Mouse (Mus musculus) lung, embryonic 14.5 days (tissue): ENCODE data around the gene Olfr644. TPM values are rescaled to one million over a fixed set of nuclear protein-coding genes. Genes with fewer than 3 reads are reported as not detected.

ENCODE experiments used
- ATAC-seq: fragments of 200-750 bp; cut with Nextera tagmentation; 2 replicates; pipeline ENCODE4 v1.8.0; 2017; ENCODE audit warnings: mild to moderate bottlenecking, moderate TSS enrichment, moderate library complexity; ENCODE audit not compliant: insufficient read depth
- DNase-seq: peaks from one replicate; pipeline ENCODE4 v3.0.0-alpha.2; 2015
- H3K27ac ChIP-seq: fragments of 300-500 bp; sonication (generic); 2 replicates; pipeline ENCODE4 v1.5.1; 2014; ENCODE audit warnings: low read depth, mild to moderate bottlenecking, moderate library complexity
- H3K27me3 ChIP-seq: fragments of 300-500 bp; sonication (generic); 2 replicates; pipeline ENCODE4 v1.6.1; 2014; ENCODE audit warnings: low read length, control low read depth; ENCODE audit not compliant: insufficient read depth
- H3K36me3 ChIP-seq: fragments of 300-500 bp; sonication (generic); 2 replicates; pipeline ENCODE4 v1.6.1; 2014; ENCODE audit warnings: control low read depth; ENCODE audit not compliant: insufficient read depth
- H3K4me1 ChIP-seq: fragments of 300-500 bp; sonication (generic); 2 replicates; pipeline ENCODE4 v1.6.1; 2014; ENCODE audit warnings: antibody characterized with exemption, control low read depth; ENCODE audit not compliant: insufficient read depth
- H3K4me2 ChIP-seq: fragments of 300-500 bp; sonication (generic); 2 replicates; pipeline ENCODE4 v1.6.1; 2014; ENCODE audit warnings: mild to moderate bottlenecking
- H3K4me3 ChIP-seq: fragments of 300-500 bp; sonication (generic); 2 replicates; pipeline ENCODE4 v1.5.1; 2014; ENCODE audit warnings: low read depth, low read length
- H3K9ac ChIP-seq: fragments of 300-500 bp; sonication (generic); 2 replicates; pipeline ENCODE4 v1.6.1; 2014
- H3K9me3 ChIP-seq: fragments of 300-500 bp; sonication (generic); 2 replicates; pipeline ENCODE4 v1.6.1; 2016; ENCODE audit warnings: low read depth, low read length, control low read depth
- CTCF ChIP-seq: IDR thresholded peaks from 2 replicates; pipeline ENCODE4 v1.5.1; 2016; ENCODE audit warnings: antibody characterized with exemption, low read depth
- WGBS: fragments of 180-500 bp; shearing (Covaris S2); extraction: QIAGEN DNeasy Blood & Tissue Kit; methylation state at CpG from one replicate; pipeline ENCODE4 v1.1.7; 2014; 5-methylcytosine and 5-hydroxymethylcytosine counted together
- polyA plus RNA-seq: library from polyadenylated mRNA; unstranded; fragments of >200 nt; fragmentation: Nextera tagmentation; extraction: Ambion mirVana; gene quantifications from 2 replicates; pipeline ENCODE4 v1.2.1, GENCODE M21; 2014

Gene Olfr644
- polyA plus RNA-seq, 1 experiment from 2014 or later, result not detected

GRCm38 (mm10) chr7:104050745-104051144, 20.9 kb downstream of the Olfr644 start:
- Histone ChIP-seq H3K4me1 (no peaks in the 10 kb centered on the region), H3K9me3 (no peaks in the 10 kb centered on the region), H3K4me3 (no peak overlapping the region), H3K9ac (no peak overlapping the region), H3K27me3 (no peaks in the 10 kb centered on the region), H3K27ac (no peak overlapping the region), H3K36me3 (no peaks in the 10 kb centered on the region), H3K4me2 (no peak overlapping the region)
- no peak for TF ChIP-seq CTCF
- DNase-seq (no peak), ATAC-seq (no peak)
- 89% methylated on average over 4 of the region's 4 CpGs for WGBS

GRCm38 (mm10) chr7:104035145-104035544, 36.5 kb downstream of the Olfr644 start, which contains the start of gene Olfr641:
TSS of gene Olfr641 (plus strand) at chr7:104035445.
- no peak for TF ChIP-seq CTCF
- DNase-seq (no peak), ATAC-seq (no peak)
- Histone ChIP-seq H3K9ac (no peak within 1 kb of the TSS), H3K36me3 (no peaks in the 10 kb centered on the region), H3K27me3 (no peaks in the 10 kb centered on the region), H3K27ac (no peak within 1 kb of the TSS), H3K4me1 (no peaks in the 10 kb centered on the region), H3K9me3 (no peaks in the 10 kb centered on the region), H3K4me3 (no peak within 1 kb of the TSS), H3K4me2 (no peak within 1 kb of the TSS)
- WGBS, result 70% methylated on average over 1 of the region's 1 CpGs

GRCm38 (mm10) chr7:104026978-104027377, 44.7 kb downstream of the Olfr644 start:
- WGBS, result 77% methylated on average over 3 of the region's 3 CpGs
- no peaks in the 10 kb centered on the region for H3K4me1 ChIP-seq
- H3K27ac ChIP-seq, result no peak overlapping the region
- ATAC-seq, result no peak
- H3K9ac ChIP-seq, result no peak overlapping the region
- no peaks in the 10 kb centered on the region for H3K9me3 ChIP-seq
- no peak overlapping the region for H3K4me3 ChIP-seq
- H3K27me3 ChIP-seq, result no peaks in the 10 kb centered on the region
- no peaks in the 10 kb centered on the region for H3K36me3 ChIP-seq
- no peak for DNase-seq
- no peak overlapping the region for H3K4me2 ChIP-seq
- TF ChIP-seq CTCF, result no peak

GRCm38 (mm10) chr7:104025473-104025872, 46.2 kb downstream of the Olfr644 start, which contains the start of gene Olfr640:
TSS of gene Olfr640 (minus strand) at chr7:104025573.
- H3K9ac ChIP-seq, result no peak within 1 kb of the TSS
- TF ChIP-seq CTCF, result no peak
- WGBS, result 77% methylated on average over 6 of the region's 6 CpGs

GRCm38 (mm10) chr7:104021651-104022050, 50.0 kb downstream of the Olfr644 start:
- H3K27me3 ChIP-seq, result no peaks in the 10 kb centered on the region
- H3K4me2 ChIP-seq, result no peak overlapping the region
- no peak for TF ChIP-seq CTCF
- H3K4me1 ChIP-seq, result no peaks in the 10 kb centered on the region
- no peak for ATAC-seq
- H3K27ac ChIP-seq, result no peak overlapping the region
- H3K36me3 ChIP-seq, result no peaks in the 10 kb centered on the region
- no peak for DNase-seq
- no peak overlapping the region for H3K9ac ChIP-seq
- 91% methylated on average over 6 of the region's 6 CpGs for WGBS
- no peaks in the 10 kb centered on the region for H3K9me3 ChIP-seq
- no peak overlapping the region for H3K4me3 ChIP-seq

More at GRCm38 (mm10) chr7:104025473-104025872, 46.2 kb downstream of the Olfr644 start, which contains the start of gene Olfr640:
- Histone ChIP-seq H3K27me3 (no peaks in the 10 kb centered on the region), H3K27ac (no peak within 1 kb of the TSS), H3K9me3 (no peaks in the 10 kb centered on the region), H3K4me2 (no peak within 1 kb of the TSS), H3K4me1 (no peaks in the 10 kb centered on the region), H3K36me3 (no peaks in the 10 kb centered on the region), H3K4me3 (no peak within 1 kb of the TSS)
- ATAC-seq (no peak), DNase-seq (no peak)

GRCm38 (mm10) chr7:104018953-104019352, 52.7 kb downstream of the Olfr644 start:
- Histone ChIP-seq H3K9ac (no peak overlapping the region), H3K27me3 (no peaks in the 10 kb centered on the region), H3K27ac (no peak overlapping the region), H3K36me3 (no peaks in the 10 kb centered on the region), H3K4me1 (no peaks in the 10 kb centered on the region), H3K4me3 (no peak overlapping the region), H3K4me2 (no peak overlapping the region), H3K9me3 (no peaks in the 10 kb centered on the region)
- no peak for TF ChIP-seq CTCF
- no peak for ATAC-seq
- WGBS, result 81% methylated on average over 1 of the region's 1 CpGs
- no peak for DNase-seq

GRCm38 (mm10) chr7:104017203-104017602, 54.5 kb downstream of the Olfr644 start, which contains the start of gene Olfr639:
TSS of gene Olfr639 (minus strand) at chr7:104017303.
- H3K9ac ChIP-seq, result no peak within 1 kb of the TSS
- no peaks in the 10 kb centered on the region for H3K27me3 ChIP-seq
- no peak for ATAC-seq

More at GRCm38 (mm10) chr7:104017203-104017602, 54.5 kb downstream of the Olfr644 start, which contains the start of gene Olfr639:
- no peak for TF ChIP-seq CTCF
- Histone ChIP-seq H3K4me2 (no peak within 1 kb of the TSS), H3K27ac (no peak within 1 kb of the TSS), H3K4me1 (no peaks in the 10 kb centered on the region), H3K4me3 (no peak within 1 kb of the TSS), H3K36me3 (no peaks in the 10 kb centered on the region), H3K9me3 (no peaks in the 10 kb centered on the region)
- DNase-seq, result no peak

Other genes starting within 250 kb of the Olfr644 start
- 7,232 and 7,259 TPM in 2 replicates for gene Hbb-bs, start 243.8 kb downstream of the Olfr644 start, polyA plus RNA-seq
- not detected in 2 replicates for gene Hbb-bh2, start 231.3 kb downstream of the Olfr644 start, polyA plus RNA-seq
- 9.2 and 18.0 TPM in 2 replicates for gene Hbb-bh1, start 228.7 kb downstream of the Olfr644 start, polyA plus RNA-seq
- gene Hbb-y, start 218.7 kb downstream of the Olfr644 start, polyA plus RNA-seq, result 1,485 and 1,968 TPM in 2 replicates
- not detected in 2 replicates for gene Olfr66, start 185.6 kb downstream of the Olfr644 start, polyA plus RNA-seq
- not detected in 2 replicates for gene Olfr64, start 177.4 kb downstream of the Olfr644 start, polyA plus RNA-seq
- not detected in 2 replicates for gene Olfr65, start 168.4 kb downstream of the Olfr644 start, polyA plus RNA-seq
- not detected in 2 replicates for gene Olfr631, start 143.0 kb downstream of the Olfr644 start, polyA plus RNA-seq
- not detected in 2 replicates for gene Olfr632, start 137.5 kb downstream of the Olfr644 start, polyA plus RNA-seq
- gene Olfr633, start 127.4 kb downstream of the Olfr644 start, polyA plus RNA-seq, result not detected in 2 replicates
- gene Olfr635, start 100.7 kb downstream of the Olfr644 start, polyA plus RNA-seq, result not detected in 2 replicates
- gene Olfr638, start 73.1 kb downstream of the Olfr644 start, polyA plus RNA-seq, result not detected in 2 replicates
- gene Olfr639, start 54.6 kb downstream of the Olfr644 start, polyA plus RNA-seq, result not detected in 2 replicates
- not detected in 2 replicates for gene Olfr640, start 46.3 kb downstream of the Olfr644 start, polyA plus RNA-seq
- gene Olfr641, start 36.4 kb downstream of the Olfr644 start, polyA plus RNA-seq, result not detected in 2 replicates
- not detected in 2 replicates for gene Olfr642, start 19.2 kb downstream of the Olfr644 start, polyA plus RNA-seq
- gene 4930516K23Rik, start 10.4 kb downstream of the Olfr644 start, polyA plus RNA-seq, result not detected in 2 replicates
- gene Olfr645, start 13.6 kb upstream of the Olfr644 start, polyA plus RNA-seq, result not detected in 2 replicates
- not detected in 2 replicates for gene Olfr646, start 33.0 kb upstream of the Olfr644 start, polyA plus RNA-seq
- gene Ubqln5, start 58.0 kb upstream of the Olfr644 start, polyA plus RNA-seq, result not detected in 2 replicates
- gene Olfr643, start 65.5 kb upstream of the Olfr644 start, polyA plus RNA-seq, result not detected in 2 replicates
- gene Ubqln3, start 71.4 kb upstream of the Olfr644 start, polyA plus RNA-seq, result not detected in 2 replicates
- gene Ubqlnl, start 78.7 kb upstream of the Olfr644 start, polyA plus RNA-seq, result not detected in 2 replicates
- 0.08 TPM in 1 of 2 replicates, not detected in the other for gene Olfm5, start 93.0 kb upstream of the Olfr644 start, polyA plus RNA-seq
- gene Olfr648, start 111.5 kb upstream of the Olfr644 start, polyA plus RNA-seq, result 0.32 and 0.37 TPM in 2 replicates
- gene Olfr649, start 124.1 kb upstream of the Olfr644 start, polyA plus RNA-seq, result not detected in 2 replicates
- gene Trim6, start 146.9 kb upstream of the Olfr644 start, polyA plus RNA-seq, result 0.62 and 1.1 TPM in 2 replicates
- gene Trim34a, start 172.6 kb upstream of the Olfr644 start, polyA plus RNA-seq, result 1.4 and 1.6 TPM in 2 replicates
- 0.28 and 0.30 TPM in 2 replicates for gene Trim5, start 216.2 kb upstream of the Olfr644 start, polyA plus RNA-seq
- 3.2 and 3.6 TPM in 2 replicates for gene Trim12a, start 243.6 kb upstream of the Olfr644 start, polyA plus RNA-seq